Mouse (Mus musculus) intestine, postnatal 0 days (tissue): ENCODE data around the gene Ada. TPM values are rescaled to one million over a fixed set of nuclear protein-coding genes. Genes with fewer than 3 reads are reported as not detected.
"Not testable (repeated sequence)": the region's sequence is repeated elsewhere in the genome, so short reads cannot be mapped to it uniquely, and the experiment has no call there.

ENCODE experiments used
- ATAC-seq: fragments of 200-750 bp; cut with Nextera tagmentation; 2 replicates; pipeline ENCODE4 v1.8.0; 2017; ENCODE audit warnings: mild to moderate bottlenecking, moderate TSS enrichment, moderate library complexity
- H3K27ac ChIP-seq: fragments of 300-500 bp; sonication (generic); 2 replicates; pipeline ENCODE4 v1.5.1; 2014; ENCODE audit warnings: mild to moderate bottlenecking, low read depth, low read length, moderate library complexity
- H3K27me3 ChIP-seq: fragments of 300-500 bp; sonication (generic); replicated peaks from 2 replicates; pipeline ENCODE4 v1.6.1; 2014; ENCODE audit warnings: low read length, mixed read lengths; ENCODE audit not compliant: control insufficient read depth, insufficient read depth
- H3K36me3 ChIP-seq: fragments of 300-500 bp; sonication (generic); 2 replicates; pipeline ENCODE4 v1.6.1; 2014; ENCODE audit warnings: mild to moderate bottlenecking, moderate library complexity; ENCODE audit not compliant: control insufficient read depth, insufficient read depth
- H3K4me1 ChIP-seq: fragments of 300-500 bp; sonication (generic); replicated peaks from 2 replicates; pipeline ENCODE4 v1.6.1; 2014; ENCODE audit warnings: antibody characterized with exemption, low read length, mixed read lengths; ENCODE audit not compliant: control insufficient read depth, insufficient read depth
- H3K4me2 ChIP-seq: fragments of 300-500 bp; sonication (generic); replicated peaks from 2 replicates; pipeline ENCODE4 v1.6.1; 2014; ENCODE audit warnings: low read depth, mild to moderate bottlenecking, moderate library complexity
- H3K4me3 ChIP-seq: fragments of 300-500 bp; sonication (generic); 2 replicates; pipeline ENCODE4 v1.5.1; 2014; ENCODE audit warnings: low read depth, low read length
- H3K9ac ChIP-seq: fragments of 300-500 bp; sonication (generic); 2 replicates; pipeline ENCODE4 v1.6.1; 2014; ENCODE audit warnings: mild to moderate bottlenecking, low read depth, low read length
- H3K9me3 ChIP-seq: fragments of 300-500 bp; sonication (generic); 2 replicates; pipeline ENCODE4 v1.6.1; 2016; ENCODE audit warnings: mixed run types; ENCODE audit not compliant: control insufficient read depth
- CTCF ChIP-seq: sonication (generic); IDR thresholded peaks from 2 replicates; pipeline ENCODE4 v1.5.1; 2016; ENCODE audit warnings: low read depth, mild to moderate bottlenecking, control low read depth, antibody characterized with exemption, moderate library complexity
- WGBS: fragments of 180-500 bp; shearing (Covaris S2); extraction: QIAGEN DNeasy Blood & Tissue Kit; methylation state at CpG from one replicate; pipeline ENCODE4 v1.1.7; 2014; 5-methylcytosine and 5-hydroxymethylcytosine counted together
- polyA plus RNA-seq: library from polyadenylated mRNA; unstranded; fragments of >200 nt; fragmentation: Nextera tagmentation; extraction: Ambion mirVana; gene quantifications from 2 replicates; pipeline ENCODE4 v1.2.1, GENCODE M21; 2015

Ada gene
- polyA plus RNA-seq, 1 experiment from 2014 or later = 81.3 TPM

DNA sequence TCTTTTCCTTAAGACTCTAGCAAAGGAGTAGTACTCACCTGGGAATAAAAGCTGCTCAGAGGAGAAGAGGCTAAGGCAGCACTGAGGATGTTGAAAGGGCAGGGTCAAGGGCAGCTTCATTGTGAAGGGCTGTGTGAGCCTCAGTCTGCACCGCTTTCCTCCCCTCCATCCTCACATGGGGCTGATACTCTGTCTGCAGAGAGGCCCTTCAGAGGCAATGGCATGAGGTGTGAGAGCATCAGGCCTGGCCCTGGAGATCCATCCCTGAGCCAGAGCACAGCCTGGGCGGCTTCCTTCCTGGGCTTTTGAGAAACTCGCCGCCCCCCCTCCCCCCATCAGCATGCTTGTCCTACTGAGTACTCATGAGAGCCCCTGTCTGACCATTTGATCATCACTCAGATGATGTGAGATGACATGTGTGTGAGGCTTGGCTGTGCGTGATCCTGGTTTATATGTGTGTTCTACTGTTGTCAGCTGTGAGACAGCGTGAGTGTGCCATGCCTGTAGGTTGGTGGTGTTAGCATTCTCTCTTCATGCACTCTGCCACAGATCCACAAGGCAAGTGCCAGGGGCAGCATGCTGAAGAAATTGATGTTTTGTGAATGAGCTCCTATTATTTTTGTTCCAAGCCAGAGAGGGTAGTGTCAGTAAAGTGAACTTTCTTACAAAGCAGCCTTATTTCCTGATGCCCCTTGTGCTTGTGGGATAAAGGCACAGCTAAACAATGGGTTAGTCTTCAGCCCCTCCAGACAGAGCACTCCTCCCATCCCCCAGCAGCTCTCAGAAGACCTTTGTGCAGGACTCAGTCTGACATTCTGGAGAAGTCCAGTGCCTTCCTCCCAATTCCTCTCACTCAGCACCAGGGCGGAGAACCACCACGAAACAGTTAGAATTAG, 59.4 kb downstream of the Ada start:
- ATAC-seq = no peak
- WGBS = 82% methylated on average over 8 of the region's 8 CpGs
- no peak overlapping the region for H3K4me3 ChIP-seq
- TF ChIP-seq CTCF = no peak
- H3K4me2 ChIP-seq = no peak overlapping the region
- H3K27ac ChIP-seq = no peak overlapping the region
- H3K9me3 ChIP-seq = no peaks in the 10 kb centered on the region
- H3K36me3 ChIP-seq = no peaks in the 10 kb centered on the region
- no peak overlapping the region for H3K9ac ChIP-seq
- no peaks in the 10 kb centered on the region for H3K27me3 ChIP-seq
- H3K4me1 ChIP-seq = peaks cover 16% of the 10 kb centered on the region

- Histone ChIP-seq H3K4me3 (no peak overlapping the region), H3K4me2 (no peak overlapping the region), H3K9ac (no peak overlapping the region), H3K27me3 (no peaks in the 10 kb centered on the region), H3K4me1 (peaks cover 16% of the 10 kb centered on the region), H3K36me3 (no peaks in the 10 kb centered on the region), H3K9me3 (no peaks in the 10 kb centered on the region), H3K27ac (no peak overlapping the region)
- ATAC-seq = no peak
- TF ChIP-seq CTCF = no peak
- 70% methylated on average over 3 of the region's 3 CpGs for WGBS
These were observed 60.3 kb downstream of the Ada start for GRCm38 (mm10) chr2:163689771-163690170.

DNA sequence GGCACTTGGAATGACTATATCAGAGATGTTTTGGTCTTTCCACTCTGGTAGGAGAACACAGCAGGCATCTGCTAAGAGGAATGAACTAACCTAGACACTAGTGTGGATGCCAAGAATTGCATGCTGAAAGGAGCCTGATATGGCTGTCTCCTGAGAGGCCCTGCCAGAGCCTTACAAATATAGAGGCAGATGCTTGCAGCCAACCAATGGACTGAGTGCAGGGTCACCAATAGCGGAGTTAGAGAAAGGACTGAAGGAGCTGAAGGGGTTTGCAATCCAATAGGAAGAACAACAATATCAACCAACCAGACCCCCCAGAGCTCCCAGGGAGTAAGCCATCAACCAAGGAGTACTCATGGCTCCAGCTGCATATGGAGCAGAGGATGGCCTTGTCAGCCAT, 61.7 kb downstream of the Ada start:
- not testable (repeated sequence) for H3K9me3 ChIP-seq, H3K27me3 ChIP-seq, H3K27ac ChIP-seq, H3K9ac ChIP-seq, H3K4me3 ChIP-seq, ATAC-seq, H3K4me2 ChIP-seq, H3K36me3 ChIP-seq
- peaks cover 15% of the 10 kb centered on the region for H3K4me1 ChIP-seq
- 93% methylated on average over 1 of the region's 1 CpGs for WGBS

DNA sequence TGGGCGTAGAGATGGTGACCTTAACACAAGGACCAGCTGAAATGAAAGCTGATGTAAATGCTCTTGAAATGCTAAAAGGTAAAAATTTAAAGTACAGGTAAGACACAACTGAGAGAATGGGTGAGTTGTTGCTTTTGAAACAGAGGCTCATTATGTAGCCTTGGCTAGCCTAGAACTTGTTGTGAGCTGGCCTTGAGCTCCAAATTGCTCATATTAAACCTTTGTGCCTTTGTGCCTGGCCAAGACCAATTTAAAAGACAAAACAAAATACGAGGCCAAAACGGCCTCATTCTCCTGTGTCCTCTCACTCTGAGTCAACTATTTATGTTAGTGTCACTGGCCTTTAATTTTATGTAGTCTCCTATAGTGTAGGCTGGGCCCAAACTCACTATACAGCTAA, 63.2 kb downstream of the Ada start:
- Histone ChIP-seq H3K36me3 (no peaks in the 10 kb centered on the region), H3K4me2 (no peak overlapping the region), H3K27ac (no peak overlapping the region), H3K4me1 (peaks cover 7% of the 10 kb centered on the region; the same call in 1 of the 2 replicates), H3K27me3 (no peaks in the 10 kb centered on the region), H3K4me3 (no peak overlapping the region), H3K9me3 (no peaks in the 10 kb centered on the region), H3K9ac (no peak overlapping the region)
- 73% methylated on average over 3 of the region's 3 CpGs for WGBS
- no peak for TF ChIP-seq CTCF
- ATAC-seq = no peak

DNA sequence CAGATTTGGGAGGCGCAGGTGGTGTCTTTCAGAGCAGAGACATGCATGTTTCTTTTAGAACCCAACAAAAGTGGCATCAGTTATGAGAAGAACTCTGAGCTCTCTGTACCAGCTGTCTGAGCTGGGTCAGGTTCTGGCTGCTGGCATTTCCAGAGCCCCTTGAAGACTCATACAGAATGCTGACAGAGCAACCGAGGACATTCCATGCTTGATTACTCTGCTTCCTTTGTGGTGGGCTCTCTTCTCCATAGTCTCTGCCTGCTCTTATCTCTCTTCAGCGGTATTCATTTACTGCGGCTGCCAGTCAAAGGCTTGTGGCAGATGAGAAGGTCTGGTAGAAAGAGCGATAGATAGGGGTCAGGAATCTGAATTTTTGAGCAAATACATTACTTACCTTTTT, 63.8 kb downstream of the Ada start:
- H3K9me3 ChIP-seq = no peaks in the 10 kb centered on the region
- no peak overlapping the region for H3K4me2 ChIP-seq
- no peak overlapping the region for H3K4me3 ChIP-seq
- no peak overlapping the region for H3K9ac ChIP-seq
- H3K36me3 ChIP-seq = no peaks in the 10 kb centered on the region
- no peak for TF ChIP-seq CTCF
- H3K4me1 ChIP-seq = peaks cover 6% of the 10 kb centered on the region; the same call in 1 of the 2 replicates
- no peak for ATAC-seq
- WGBS = 52% methylated on average over 5 of the region's 5 CpGs
- H3K27ac ChIP-seq = peak overlapping the region; percentile 28; the same call in 1 of the 2 replicates
- H3K27me3 ChIP-seq = no peaks in the 10 kb centered on the region

DNA sequence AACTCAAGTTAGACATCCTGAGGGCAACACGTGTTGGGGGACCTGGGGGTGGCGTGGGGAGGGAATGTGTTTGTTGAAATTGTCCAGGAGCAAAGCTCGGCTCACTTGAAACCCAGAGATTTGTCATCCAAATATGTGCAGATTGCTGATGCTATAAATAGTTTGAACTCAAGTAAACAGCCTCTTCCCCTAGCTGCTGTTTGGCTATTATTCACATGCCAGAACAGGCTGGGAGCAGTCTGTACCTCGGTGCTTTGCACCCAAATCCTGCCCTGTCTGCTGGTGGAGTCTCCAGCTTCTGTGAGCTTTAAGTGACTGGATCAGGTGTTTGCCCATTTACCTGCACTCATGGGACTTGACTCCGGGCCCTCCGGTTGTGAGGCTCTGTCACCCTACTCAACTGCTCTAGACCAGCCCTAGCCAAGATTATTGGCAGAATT, 64.3 kb downstream of the Ada start:
- H3K9me3 ChIP-seq = no peaks in the 10 kb centered on the region
- H3K9ac ChIP-seq = no peak overlapping the region
- H3K4me1 ChIP-seq = peaks cover 6% of the 10 kb centered on the region; the same call in 1 of the 2 replicates
- TF ChIP-seq CTCF = 0 out of 2 replicates have a peak, but pooled peaks have one; percentile 13
- H3K4me2 ChIP-seq = no peak overlapping the region
- no peaks in the 10 kb centered on the region for H3K27me3 ChIP-seq
- 46% methylated on average over 6 of the region's 6 CpGs for WGBS
- ATAC-seq = no peak
- H3K4me3 ChIP-seq = no peak overlapping the region
- no peaks in the 10 kb centered on the region for H3K36me3 ChIP-seq
- H3K27ac ChIP-seq = peak overlapping the region; percentile 28; the same call in 1 of the 2 replicates
